Mouse (Mus musculus) urinary bladder, postnatal 10 days (tissue): Measurements from ENCODE around the gene Rab11fip5.

Experiments
- DNase-seq: peaks from one replicate; pipeline ENCODE4 v3.0.0; 2022; ENCODE audit warnings: low spot score

Gene Rab11fip5

GRCm38 (mm10) chr6:85373951-85374733 is at the start of gene Rab11fip5:
Rab11fip5 (minus strand) TSS chr6:85374634.
- DNase-seq = no peak

GRCm38 (mm10) chr6:85423836-85424379 is 49.5 kb upstream of the Rab11fip5 start, which contains the start of gene Noto:
Noto (plus strand) TSS chr6:85423886.
- DNase-seq = no peak

- DNase-seq = no peak
These were observed 44.7 kb upstream of the Rab11fip5 start for GRCm38 (mm10) chr6:85419150-85419549.

DNA sequence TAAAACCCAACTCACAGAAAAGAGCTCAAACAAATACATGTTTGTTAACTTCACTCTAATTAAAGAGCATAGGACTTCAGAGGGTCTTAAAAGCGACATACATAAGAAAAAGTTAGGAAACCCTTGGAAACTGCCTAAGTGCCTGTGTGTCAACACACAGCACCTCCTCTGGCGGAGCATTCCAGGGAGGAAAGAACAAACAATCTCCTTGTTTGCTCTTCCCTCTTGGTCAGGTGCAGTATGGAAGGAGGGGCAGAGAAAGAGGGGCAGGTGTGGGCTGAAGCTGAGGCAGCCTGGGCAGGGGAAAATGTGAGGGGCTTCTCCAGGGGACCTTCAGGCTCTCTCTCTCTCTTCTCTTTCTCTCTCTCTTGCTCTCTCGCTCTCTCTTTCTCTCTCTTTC is 41.4 kb upstream of the Rab11fip5 start:
- no peak for DNase-seq

GRCm38 (mm10) chr6:85410771-85411273 is 36.4 kb upstream of the Rab11fip5 start:
- DNase-seq = no peak

GRCm38 (mm10) chr6:85409003-85409402 is 34.6 kb upstream of the Rab11fip5 start:
- DNase-seq = no peak

DNA sequence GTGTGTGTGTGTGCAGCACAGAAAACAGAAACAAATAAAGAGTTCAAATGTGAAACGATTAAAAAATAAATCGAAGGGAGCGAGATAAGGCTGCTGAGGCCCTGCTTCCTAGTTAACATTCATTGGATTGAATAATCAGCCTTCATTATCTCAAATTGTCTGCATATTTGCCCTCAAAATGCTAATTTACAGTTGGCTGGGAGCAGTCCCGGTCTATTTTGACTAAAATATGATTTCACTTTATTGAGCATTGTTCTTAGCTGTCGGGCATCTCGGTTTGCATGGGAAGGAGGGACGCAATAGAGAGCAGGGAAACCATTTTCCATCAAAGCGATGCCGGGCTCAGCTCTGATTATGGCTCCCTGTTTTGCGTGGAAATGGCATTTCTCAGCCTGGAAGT is 28.6 kb upstream of the Rab11fip5 start:
- DNase-seq = no peak

GRCm38 (mm10) chr6:85402613-85403012 is 28.2 kb upstream of the Rab11fip5 start:
- DNase-seq = no peak

- DNase-seq = no peak
These were observed 25.3 kb upstream of the Rab11fip5 start for GRCm38 (mm10) chr6:85399715-85400114.

DNA sequence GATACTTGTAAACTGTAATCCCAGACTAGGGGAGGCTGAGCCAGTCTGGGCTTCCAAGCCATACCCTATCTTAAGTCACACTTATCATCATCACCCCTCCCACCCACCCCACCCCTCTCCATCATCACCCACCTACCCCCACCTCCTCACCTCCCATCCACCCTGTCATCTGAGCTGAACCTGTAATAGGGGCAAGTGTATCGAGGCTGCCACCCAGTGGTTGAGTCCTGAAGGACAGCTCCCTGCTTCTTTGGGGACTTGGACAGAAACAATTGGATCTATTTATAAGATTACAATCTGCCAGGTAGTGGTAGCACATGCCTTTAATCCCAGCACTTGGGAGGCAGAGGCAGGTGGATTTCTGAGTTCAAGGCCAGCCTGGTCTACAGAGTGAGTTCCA is 22.7 kb upstream of the Rab11fip5 start:
- DNase-seq = no peak

DNA sequence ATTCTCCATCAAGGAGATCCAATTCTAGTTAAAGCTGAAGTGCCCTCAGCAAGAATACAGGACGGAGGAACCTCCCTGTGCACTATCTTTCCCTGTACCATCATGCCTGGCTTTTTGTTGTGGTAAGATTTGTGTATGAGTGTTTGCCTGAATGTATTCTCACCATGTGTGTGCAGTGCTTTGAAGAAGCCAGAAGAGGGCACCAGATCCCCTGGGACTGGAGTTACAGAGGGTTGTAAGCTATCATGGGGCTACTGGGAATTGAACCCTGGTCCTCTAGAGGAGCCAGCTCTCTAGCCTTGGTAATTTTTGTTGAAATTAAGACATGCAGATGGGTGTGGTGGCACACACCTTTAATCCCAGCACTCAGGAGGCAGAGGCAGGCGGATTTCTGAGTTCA is 20.9 kb upstream of the Rab11fip5 start:
- no peak for DNase-seq

GRCm38 (mm10) chr6:85391803-85392202 is 17.4 kb upstream of the Rab11fip5 start:
- DNase-seq = peak; percentile 38

DNA sequence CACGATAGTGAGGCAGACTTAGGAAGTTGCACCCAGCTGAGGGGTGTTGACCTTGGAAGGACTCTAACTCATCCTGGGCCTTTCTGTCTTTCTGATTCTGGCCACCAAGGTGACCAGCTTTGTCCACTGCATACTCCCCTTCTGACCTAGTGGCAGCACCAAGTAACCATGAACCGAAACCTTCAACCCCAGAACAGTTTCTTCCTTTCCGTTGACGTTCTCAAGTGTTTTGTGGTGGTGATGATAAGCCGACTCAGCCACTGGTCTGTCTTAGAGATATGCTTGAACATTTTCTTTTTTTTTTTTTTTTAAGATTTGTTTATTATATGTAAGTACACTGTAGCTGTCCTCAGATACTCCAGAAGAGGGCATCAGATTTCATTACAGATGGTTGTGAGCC is 14.2 kb upstream of the Rab11fip5 start:
- DNase-seq = no peak

- DNase-seq = no peak
These were observed 8.4 kb upstream of the Rab11fip5 start for GRCm38 (mm10) chr6:85382791-85383190.

GRCm38 (mm10) chr6:85381648-85382020 is 7.2 kb upstream of the Rab11fip5 start:
- DNase-seq = no peak

DNA sequence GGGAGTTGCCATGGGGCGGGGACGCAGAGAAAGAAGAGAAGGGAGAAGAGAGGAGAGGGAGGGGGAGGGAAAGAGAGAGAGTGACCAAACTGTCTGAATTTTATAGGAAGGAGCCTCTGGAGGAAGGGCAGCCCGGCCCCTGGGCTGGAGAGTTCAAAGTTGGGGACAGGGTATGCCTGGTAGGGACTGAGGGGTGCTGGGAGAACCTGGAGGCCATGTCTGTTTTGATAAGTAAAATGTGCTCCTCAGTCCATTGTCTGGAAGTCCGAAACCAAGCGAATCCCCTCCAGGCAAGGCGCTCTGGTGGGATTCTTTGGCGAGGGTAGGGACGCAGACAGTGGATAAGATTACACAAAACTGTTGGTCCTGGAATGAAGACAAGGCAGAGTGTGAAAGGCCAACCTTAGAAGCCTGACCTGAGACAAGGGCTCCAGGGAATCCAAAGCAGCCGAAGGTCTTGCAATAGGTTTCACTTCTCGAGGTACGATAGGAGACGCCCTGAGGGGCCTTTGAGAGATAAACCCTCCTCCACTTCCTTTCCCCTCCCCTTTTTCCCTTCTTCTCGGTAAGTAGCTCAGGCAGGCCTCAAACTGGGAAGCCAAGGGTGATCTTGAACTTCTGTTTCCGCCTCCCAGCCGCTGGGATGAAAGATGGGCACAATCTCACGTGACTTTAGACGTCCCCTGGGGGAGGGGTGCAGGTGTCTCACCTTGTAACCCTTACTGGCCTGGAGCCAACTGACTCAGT is 6.6 kb upstream of the Rab11fip5 start:
- DNase-seq = no peak

DNA sequence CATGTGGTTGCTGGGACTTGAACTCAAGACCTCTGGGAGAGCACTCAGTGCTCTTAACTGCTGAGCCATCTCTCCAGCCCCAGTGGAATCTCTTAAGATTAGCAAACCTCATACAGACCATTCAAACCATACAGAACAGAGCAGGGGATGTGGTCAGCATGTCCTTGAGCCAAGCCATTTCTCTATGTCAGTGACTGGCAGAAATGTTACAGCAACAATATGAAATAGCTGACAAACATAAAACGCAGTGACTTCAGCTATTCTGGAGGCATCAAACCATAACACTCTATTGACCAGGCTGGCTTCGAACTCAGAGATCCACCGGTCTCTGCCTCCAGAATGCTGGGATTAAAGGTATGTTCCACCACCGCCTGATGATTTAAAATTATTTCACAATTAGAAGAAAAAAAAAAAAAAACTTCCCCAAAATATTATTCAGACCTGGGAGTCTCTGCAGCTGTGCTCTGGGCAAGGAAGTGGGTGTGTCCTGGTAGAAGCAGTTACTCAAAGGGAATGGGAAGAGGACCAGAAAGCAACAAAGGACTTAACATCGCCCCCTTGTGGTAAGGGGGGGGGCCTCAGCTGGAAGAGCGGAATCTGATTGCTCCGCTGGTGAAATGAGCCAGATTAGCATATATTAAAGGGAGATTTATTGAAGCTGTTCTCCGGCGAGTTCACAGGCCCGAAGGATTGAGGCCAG is 5.9 kb upstream of the Rab11fip5 start:
- no peak for DNase-seq

- DNase-seq = no peak
These were observed 4.2 kb upstream of the Rab11fip5 start for GRCm38 (mm10) chr6:85378629-85379028.

DNA sequence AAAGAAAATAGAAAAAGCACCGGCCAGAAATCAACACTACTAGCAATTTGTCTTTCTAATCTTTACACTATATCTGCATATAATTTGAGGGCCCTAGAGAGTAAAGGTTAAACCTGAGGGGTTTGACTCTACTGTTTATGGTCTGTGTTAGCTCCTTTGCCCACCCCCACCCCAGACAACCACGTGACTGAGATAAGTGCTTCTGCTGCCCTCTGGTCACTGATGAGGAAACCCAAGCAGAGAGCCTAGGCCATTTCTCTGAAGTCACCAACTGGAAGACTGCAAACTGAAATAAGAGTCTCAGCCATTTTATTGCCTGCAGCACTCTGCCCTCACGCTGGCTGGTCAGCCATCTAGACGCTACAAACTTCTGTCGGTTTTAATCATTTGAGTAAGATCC is 3.4 kb upstream of the Rab11fip5 start:
- DNase-seq = no peak

- DNase-seq = no peak
These were observed 2.8 kb upstream of the Rab11fip5 start for GRCm38 (mm10) chr6:85377066-85377734.

DNA sequence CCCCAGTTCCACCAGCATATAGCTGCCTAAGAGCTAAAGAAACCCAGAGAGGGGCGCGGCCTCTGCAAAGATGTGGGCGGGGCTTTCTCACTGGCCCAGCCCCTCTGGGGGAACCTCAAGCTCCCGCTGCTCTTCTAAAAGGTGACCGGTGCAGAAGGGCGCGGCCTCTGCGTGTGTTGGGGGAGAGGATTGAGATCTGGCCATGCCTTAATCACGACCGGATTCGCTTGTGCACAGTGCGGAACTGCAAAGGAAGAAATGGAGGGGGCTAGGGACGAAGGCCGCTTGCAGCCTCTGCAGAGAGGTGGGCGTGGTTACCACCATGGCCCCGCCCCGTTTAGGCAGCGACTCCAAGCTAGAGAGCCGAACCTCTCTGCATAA is 290 bp upstream of the Rab11fip5 start:
- peak; percentile 86 for DNase-seq
